Mouse (Mus musculus) embryonic fibroblast, embryonic 13.5 days (primary cell): ENCODE measurements around the gene Apobec3.

Experiments
- CTCF ChIP-seq: IDR thresholded peaks from 2 replicates; pipeline ENCODE4 v1.5.1; 2011; ENCODE audit warnings: mild to moderate bottlenecking, control low read depth, low read length, moderate library complexity, borderline replicate concordance; ENCODE audit not compliant: insufficient read depth
- POLR2A ChIP-seq: IDR thresholded peaks from 2 replicates; pipeline ENCODE4 v1.6.1; 2011; ENCODE audit warnings: low read depth, mild to moderate bottlenecking, control low read depth, low read length, moderate library complexity

- TF ChIP-seq CTCF: peak; percentile 72; the same call in 1 of the 2 replicates
- no peak for TF ChIP-seq POLR2A
Observed at GRCm38 (mm10) chr15:79891436-79892212, at the start of gene Apobec3.
